ENCODE assay signal across 8 mouse cellular contexts in genomic region chr13:51853301-51854243, GRCm38 (mm10). TPM values are rescaled to one million over a fixed set of nuclear protein-coding genes. Genes with fewer than 3 reads are reported as not detected.
A peak's percentile ranks its signal among the peaks of the same experiment; 100 is the strongest.
DNase-seq lines count a peak whose midpoint lies in the region; ATAC-seq lines count a peak whose summit lies in the region.

No protein-coding gene starts in this region.

- H3K4me1 ChIP-seq in forebrain, embryonic 15.5 days, result peaks cover 33% of the 10 kb centered on the region
- peaks cover 13% of the 10 kb centered on the region for H3K4me1 ChIP-seq in forebrain, embryonic 14.5 days (ENCODE audit: control insufficient read depth, insufficient read depth, low read length)
- H3K4me1 ChIP-seq in hindbrain, embryonic 16.5 days (ENCODE audit: control insufficient read depth, insufficient read depth, low read depth, low read length), result peaks cover 23% of the 10 kb centered on the region
- H3K4me1 ChIP-seq in midbrain, embryonic 13.5 days (replicated peaks), result peaks cover 48% of the 10 kb centered on the region

- ATAC-seq in forebrain, embryonic 15.5 days (replicated peaks), result no peak
- no peak for ATAC-seq in forebrain, embryonic 14.5 days
- peak; percentile 41 for ATAC-seq in hindbrain, embryonic 16.5 days
- ATAC-seq in midbrain, embryonic 13.5 days, result peak; percentile 44
- ATAC-seq in CD4-positive, CD25-positive, alpha-beta regulatory T cell, adult 4 months, result no peak

- H3K9me3 ChIP-seq in forebrain, embryonic 15.5 days, result no peaks in the 10 kb centered on the region
- no peaks in the 10 kb centered on the region for H3K9me3 ChIP-seq in forebrain, embryonic 14.5 days (replicated peaks; ENCODE audit: control insufficient read depth, low read length)
- no peaks in the 10 kb centered on the region for H3K9me3 ChIP-seq in hindbrain, embryonic 16.5 days (ENCODE audit: control insufficient read depth, low read length)
- H3K9me3 ChIP-seq in midbrain, embryonic 13.5 days, result no peaks in the 10 kb centered on the region

- H3K27ac ChIP-seq in forebrain, embryonic 15.5 days (replicated peaks), result 0 out of 2 replicates have a peak overlapping the region, but pooled peaks have one; percentile 3
- no peak overlapping the region for H3K27ac ChIP-seq in forebrain, embryonic 14.5 days (ENCODE audit: low read depth, low read length)
- H3K27ac ChIP-seq in hindbrain, embryonic 16.5 days (ENCODE audit: low read depth, low read length), result no peak overlapping the region
- H3K27ac ChIP-seq in midbrain, embryonic 13.5 days, result no peak overlapping the region

- no peak overlapping the region for H3K4me3 ChIP-seq in forebrain, embryonic 15.5 days
- no peak overlapping the region for H3K4me3 ChIP-seq in forebrain, embryonic 14.5 days (ENCODE audit: low read depth, low read length)
- no peak overlapping the region for H3K4me3 ChIP-seq in hindbrain, embryonic 16.5 days (ENCODE audit: low read length)
- no peak overlapping the region for H3K4me3 ChIP-seq in midbrain, embryonic 13.5 days (replicated peaks)

- 16% methylated on average over 16 of the region's 16 CpGs for WGBS in forebrain, embryonic 15.5 days
- WGBS in forebrain, embryonic 14.5 days, result 18% methylated on average over 16 of the region's 16 CpGs
- WGBS in hindbrain, embryonic 16.5 days, result 18% methylated on average over 16 of the region's 16 CpGs
- 21% methylated on average over 16 of the region's 16 CpGs for WGBS in midbrain, embryonic 13.5 days

- no peak for DNase-seq in forebrain, embryonic 14.5 days (ENCODE audit: low spot score)
- DNase-seq in adipocyte (ENCODE audit: low spot score), result peak; percentile 78
- DNase-seq in right cerebral cortex, adult 2 months (ENCODE audit: low spot score in 2 of 2), result no peak
- DNase-seq in frontal cortex, postnatal 10 days (ENCODE audit: low spot score in 2 of 2), result no peak

- H3K36me3 ChIP-seq in forebrain, embryonic 15.5 days, result no peaks in the 10 kb centered on the region
- no peaks in the 10 kb centered on the region for H3K36me3 ChIP-seq in forebrain, embryonic 14.5 days (ENCODE audit: control insufficient read depth, insufficient read depth, low read length)
- no peaks in the 10 kb centered on the region for H3K36me3 ChIP-seq in hindbrain, embryonic 16.5 days (ENCODE audit: control insufficient read depth, insufficient read depth, low read length)
- H3K36me3 ChIP-seq in midbrain, embryonic 13.5 days, result no peaks in the 10 kb centered on the region

- H3K4me2 ChIP-seq in forebrain, embryonic 15.5 days (replicated peaks), result no peak overlapping the region
- H3K4me2 ChIP-seq in forebrain, embryonic 14.5 days (ENCODE audit: low read length), result no peak overlapping the region
- no peak overlapping the region for H3K4me2 ChIP-seq in hindbrain, embryonic 16.5 days (ENCODE audit: low read length)
- no peak overlapping the region for H3K4me2 ChIP-seq in midbrain, embryonic 13.5 days (replicated peaks)

- peaks cover 10% of the 10 kb centered on the region; the same call in 1 of the 2 replicates for H3K27me3 ChIP-seq in forebrain, embryonic 15.5 days
- 0 out of 2 replicates have a peak, but pooled peaks cover 3% of the 10 kb centered on the region for H3K27me3 ChIP-seq in forebrain, embryonic 14.5 days (replicated peaks; ENCODE audit: control insufficient read depth, insufficient read depth, low read length)
- no peaks in the 10 kb centered on the region; the same call in 1 of the 2 replicates for H3K27me3 ChIP-seq in hindbrain, embryonic 16.5 days (replicated peaks; ENCODE audit: control insufficient read depth, insufficient read depth, low read length)
- H3K27me3 ChIP-seq in midbrain, embryonic 13.5 days, result peaks cover 57% of the 10 kb centered on the region

- H3K9ac ChIP-seq in forebrain, embryonic 15.5 days (replicated peaks), result no peak overlapping the region
- no peak overlapping the region for H3K9ac ChIP-seq in forebrain, embryonic 14.5 days (ENCODE audit: low read length)
- H3K9ac ChIP-seq in hindbrain, embryonic 16.5 days (ENCODE audit: low read depth, low read length), result peak overlapping the region; percentile 19; the same call in 1 of the 2 replicates
- H3K9ac ChIP-seq in midbrain, embryonic 13.5 days (replicated peaks), result no peak overlapping the region

RNA-seq across cellular contexts. Expression of gene Gadd45g, which starts 7.1 kb away (rescaled TPM):
- polyA plus RNA-seq in forebrain, embryonic 15.5 days (2015; fragmentation: Nextera tagmentation; extraction: Ambion mirVana), result 145 and 167 TPM in 2 replicates
- 112 and 132 TPM in 2 replicates for polyA plus RNA-seq in forebrain, embryonic 14.5 days (2014; fragmentation: Nextera tagmentation; extraction: Ambion mirVana)
- 46.4 and 52.2 TPM in 2 replicates for polyA plus RNA-seq in hindbrain, embryonic 16.5 days (2015; fragmentation: Nextera tagmentation; extraction: Ambion mirVana)
- polyA plus RNA-seq in midbrain, embryonic 13.5 days (2015; fragmentation: Nextera tagmentation; extraction: Ambion mirVana), result 203 and 222 TPM in 2 replicates
- polyA plus RNA-seq in CD4-positive, CD25-positive, alpha-beta regulatory T cell, adult 4 months (2017; shearing (Covaris generic)), result 10 to 100 TPM; 13.0 to 18.1 TPM

Comparison
In these comparisons a context has a peak if more than half of its experiments do, and no peak if none do; other contexts are left out.
1. ATAC-seq: peak in hindbrain, embryonic 16.5 days (single experiment) and midbrain, embryonic 13.5 days (single experiment); none in forebrain, embryonic 15.5 days (single experiment), forebrain, embryonic 14.5 days (single experiment) and CD4-positive, CD25-positive, alpha-beta regulatory T cell, adult 4 months (single experiment).